Comparison of ENCODE assay signal across 25 mouse cellular contexts in genomic region chr2:131699798-131700197, GRCm38 (mm10).
"Had no signal": no experiment of that assay in that cellular context is flagged by ENCODE, and none has a peak within 500 bp of the region (broad histone marks: within the 10 kb centered on the region; RNA-seq: fewer than 3 reads in every experiment).

No protein-coding gene starts in this region.

- ATAC-seq: liver, embryonic 12.5 days; midbrain, embryonic 13.5 days; midbrain, embryonic 16.5 days had no signal

- H3K9ac ChIP-seq: limb, embryonic 13.5 days; liver, embryonic 12.5 days; liver, embryonic 15.5 days; lung, embryonic 15.5 days; midbrain, embryonic 13.5 days; neural tube, embryonic 13.5 days; stomach, embryonic 15.5 days had no signal

- H3K36me3 ChIP-seq: limb, embryonic 10.5 days; limb, embryonic 13.5 days; liver, embryonic 12.5 days; liver, embryonic 15.5 days; lung, embryonic 15.5 days; midbrain, embryonic 10.5 days; midbrain, embryonic 13.5 days; neural tube, embryonic 13.5 days; stomach, embryonic 15.5 days had no signal

- DNase-seq: kidney, adult 8-10 months; kidney, postnatal 14 days; kidney, postnatal 4 days; layer of hippocampus, postnatal 36 days; liver; lung, adult 18-20 months; lung, postnatal 10 days; lung, postnatal 36 days; retina, postnatal 1 day; right cerebral cortex, postnatal 25 days; spleen, adult 18-20 months; thymus, adult 18-20 months; thymus, postnatal 36 days had no signal

- H3K4me2 ChIP-seq: limb, embryonic 13.5 days; liver, embryonic 12.5 days; liver, embryonic 15.5 days; lung, embryonic 15.5 days; midbrain, embryonic 13.5 days; neural tube, embryonic 13.5 days; stomach, embryonic 15.5 days had no signal

- H3K4me1 ChIP-seq: limb, embryonic 10.5 days; liver, embryonic 12.5 days; liver, embryonic 15.5 days; midbrain, embryonic 10.5 days; midbrain, embryonic 13.5 days; neural tube, embryonic 13.5 days; stomach, embryonic 15.5 days had no signal

- H3K9me3 ChIP-seq: limb, embryonic 10.5 days; limb, embryonic 13.5 days; liver, embryonic 12.5 days; liver, embryonic 15.5 days; lung, embryonic 15.5 days; megakaryocyte, embryonic 14.5 days; midbrain, embryonic 10.5 days; midbrain, embryonic 13.5 days; neural tube, embryonic 13.5 days; stomach, embryonic 15.5 days had no signal

- H3K27ac ChIP-seq: limb, embryonic 10.5 days; limb, embryonic 13.5 days; liver, embryonic 12.5 days; liver, embryonic 15.5 days; lung, embryonic 15.5 days; midbrain, embryonic 10.5 days; midbrain, embryonic 13.5 days; neural tube, embryonic 13.5 days; stomach, embryonic 15.5 days had no signal

- H3K4me3 ChIP-seq: limb, embryonic 10.5 days; limb, embryonic 13.5 days; liver, embryonic 12.5 days; liver, embryonic 15.5 days; lung, embryonic 15.5 days; megakaryocyte, embryonic 14.5 days; midbrain, embryonic 10.5 days; midbrain, embryonic 13.5 days; myocyte; neural tube, embryonic 13.5 days; stomach, embryonic 15.5 days had no signal

- H3K27me3 ChIP-seq: limb, embryonic 13.5 days; liver, embryonic 12.5 days; liver, embryonic 15.5 days; lung, embryonic 15.5 days; midbrain, embryonic 13.5 days; neural tube, embryonic 13.5 days; stomach, embryonic 15.5 days had no signal
